Mouse (Mus musculus) hematopoietic multipotent progenitor cell, adult 10-12 weeks (in vitro differentiated cells): ENCODE data around the gene Il6. TPM values are rescaled to one million over a fixed set of nuclear protein-coding genes. Genes with fewer than 3 reads are reported as not detected.

Experiments used
- polyA plus RNA-seq: library from polyadenylated mRNA; stranded (reverse); fragments of >175 nt; gene quantifications from 2 replicates; pipeline ENCODE4 v1.2.3, GENCODE M21; 2012; ENCODE audit warnings: low replicate concordance

Il6 gene
- not detected in 2 replicates for polyA plus RNA-seq

GRCm38 (mm10) chr5:30012726-30013503 is at the start of gene Il6:
TSS of gene Il6 (plus strand) at chr5:30013114.

Other genes starting within 250 kb of the Il6 start
- gene Tyms, start 60.5 kb downstream of the Il6 start, polyA plus RNA-seq: 1.6 and 7.8 TPM in 2 replicates
- not detected in 2 replicates for gene Garem2, start 92.0 kb downstream of the Il6 start, polyA plus RNA-seq
- not detected in 2 replicates for gene 3110082J24Rik, start 93.0 kb downstream of the Il6 start, polyA plus RNA-seq
- gene Hadha, start 142.0 kb downstream of the Il6 start, polyA plus RNA-seq: 15.2 and 32.2 TPM in 2 replicates
- gene Hadhb, start 142.1 kb downstream of the Il6 start, polyA plus RNA-seq: 7.7 and 49.9 TPM in 2 replicates
- gene Adgrf3, start 192.6 kb downstream of the Il6 start, polyA plus RNA-seq: not detected in 2 replicates
- gene Selenoi, start 219.5 kb downstream of the Il6 start, polyA plus RNA-seq: 0.46 and 1.3 TPM in 2 replicates